Mouse (Mus musculus) forebrain, postnatal 0 days (tissue): Measurements from ENCODE around the gene Phf12. TPM values are rescaled to one million over a fixed set of nuclear protein-coding genes. Genes with fewer than 3 reads are reported as not detected.

Experiments used
- ATAC-seq: fragments of 200-750 bp; cut with Nextera tagmentation; 2 replicates; pipeline ENCODE4 v1.8.0; 2017; ENCODE audit warnings: mild to moderate bottlenecking, moderate library complexity
- DNase-seq: peaks from one replicate; pipeline ENCODE4 v3.0.0-alpha.2; 2015
- H3K27ac ChIP-seq: fragments of 300-500 bp; sonication (generic); 2 replicates; pipeline ENCODE4 v1.5.1; 2014; ENCODE audit warnings: low read depth, mild to moderate bottlenecking, antibody characterized with exemption, low read length, moderate library complexity, mixed read lengths
- H3K27me3 ChIP-seq: fragments of 300-500 bp; sonication (generic); 2 replicates; pipeline ENCODE4 v1.6.1; 2014; ENCODE audit warnings: mild to moderate bottlenecking, low read length, mixed read lengths; ENCODE audit not compliant: insufficient read depth
- H3K36me3 ChIP-seq: fragments of 300-500 bp; sonication (generic); 2 replicates; pipeline ENCODE4 v1.6.1; 2014; ENCODE audit warnings: mild to moderate bottlenecking, moderate library complexity; ENCODE audit not compliant: insufficient read depth
- H3K4me1 ChIP-seq: fragments of 300-500 bp; sonication (generic); 2 replicates; pipeline ENCODE4 v1.6.1; 2014; ENCODE audit warnings: antibody characterized with exemption; ENCODE audit not compliant: insufficient read depth
- H3K4me2 ChIP-seq: fragments of 300-500 bp; sonication (generic); 2 replicates; pipeline ENCODE4 v1.6.1; 2014; ENCODE audit warnings: low read depth, mild to moderate bottlenecking, moderate library complexity
- H3K4me3 ChIP-seq: fragments of 300-500 bp; sonication (generic); 2 replicates; pipeline ENCODE4 v1.5.1; 2014; ENCODE audit warnings: low read depth, low read length, mixed read lengths
- H3K9ac ChIP-seq: fragments of 300-500 bp; sonication (generic); 2 replicates; pipeline ENCODE4 v1.6.1; 2014; ENCODE audit warnings: mild to moderate bottlenecking
- H3K9me3 ChIP-seq: fragments of 300-500 bp; sonication (generic); 2 replicates; pipeline ENCODE4 v1.6.1; 2016; ENCODE audit warnings: low read length
- CTCF ChIP-seq: sonication (generic); IDR thresholded peaks from 2 replicates; pipeline ENCODE4 v1.5.1; 2016; ENCODE audit warnings: antibody characterized with exemption, control low read depth, low read depth
- WGBS: fragments of 180-500 bp; shearing (Covaris S2); extraction: QIAGEN DNeasy Blood & Tissue Kit; methylation state at CpG from one replicate; pipeline ENCODE4 v1.1.7; 2014; 5-methylcytosine and 5-hydroxymethylcytosine counted together
- polyA plus RNA-seq: library from polyadenylated mRNA; unstranded; fragments of >200 nt; fragmentation: Nextera tagmentation; extraction: Ambion mirVana; gene quantifications from 2 replicates; pipeline ENCODE4 v1.2.1, GENCODE M21; 2015
- total RNA-seq: library from RNA; depleted of rRNA; stranded (reverse); fragments of >200 nt; gene quantifications from 2 replicates; pipeline ENCODE4 v1.2.3, GENCODE M21; 2014

Phf12 gene
- total and polyA plus RNA-seq, 2 experiments from 2014 or later, result 9.1 to 49.3 TPM

DNA sequence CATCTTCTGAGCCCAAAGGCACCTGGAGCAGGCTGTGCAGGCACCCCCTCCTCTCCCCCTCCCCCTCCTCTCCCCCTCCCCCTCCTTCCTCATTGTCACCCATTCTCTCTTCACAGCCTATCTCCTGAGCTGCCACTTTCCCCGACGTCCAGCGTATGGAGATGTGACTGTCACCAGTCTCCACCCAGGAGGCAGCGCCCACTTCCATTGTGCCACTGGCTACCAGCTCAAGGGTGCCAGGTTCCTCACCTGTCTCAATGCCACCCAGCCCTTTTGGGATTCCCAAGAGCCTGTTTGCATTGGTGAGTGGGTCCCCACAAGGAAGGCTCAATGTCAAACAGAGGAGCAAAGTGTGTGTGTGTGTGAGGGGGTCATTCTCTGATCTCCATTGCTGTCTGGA lies 13.8 kb upstream of the Phf12 start:
- Histone ChIP-seq H3K27me3 (no peaks in the 10 kb centered on the region), H3K27ac (no peak overlapping the region), H3K4me1 (peaks cover 24% of the 10 kb centered on the region), H3K36me3 (peaks cover 40% of the 10 kb centered on the region), H3K9ac (no peak overlapping the region), H3K4me3 (no peak overlapping the region), H3K9me3 (no peaks in the 10 kb centered on the region), H3K4me2 (no peak overlapping the region)
- ATAC-seq (no peak), DNase-seq (no peak)
- WGBS, result 80% methylated on average over 4 of the region's 4 CpGs
- TF ChIP-seq CTCF, result no peak

DNA sequence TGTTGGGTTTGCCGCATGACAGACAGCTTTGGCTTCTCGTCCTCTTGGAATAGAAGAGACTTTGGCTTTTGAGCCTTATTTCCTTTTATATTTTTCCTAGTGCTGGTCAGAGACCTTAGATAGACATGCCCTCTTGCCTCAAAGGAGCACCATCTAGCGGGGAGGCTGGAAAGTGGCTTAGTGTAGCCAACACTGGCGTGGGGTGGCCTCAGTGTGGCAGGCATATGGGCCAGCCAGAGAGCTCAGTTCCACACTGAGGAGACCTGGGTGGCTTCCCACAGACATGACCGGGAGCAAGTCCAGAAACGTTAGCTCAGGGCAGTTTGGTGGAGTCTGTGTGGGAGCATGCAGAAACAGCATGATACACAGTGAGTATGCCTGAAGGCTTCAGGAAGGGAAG lies 11.8 kb upstream of the Phf12 start:
- no peak overlapping the region for H3K27ac ChIP-seq

DNA sequence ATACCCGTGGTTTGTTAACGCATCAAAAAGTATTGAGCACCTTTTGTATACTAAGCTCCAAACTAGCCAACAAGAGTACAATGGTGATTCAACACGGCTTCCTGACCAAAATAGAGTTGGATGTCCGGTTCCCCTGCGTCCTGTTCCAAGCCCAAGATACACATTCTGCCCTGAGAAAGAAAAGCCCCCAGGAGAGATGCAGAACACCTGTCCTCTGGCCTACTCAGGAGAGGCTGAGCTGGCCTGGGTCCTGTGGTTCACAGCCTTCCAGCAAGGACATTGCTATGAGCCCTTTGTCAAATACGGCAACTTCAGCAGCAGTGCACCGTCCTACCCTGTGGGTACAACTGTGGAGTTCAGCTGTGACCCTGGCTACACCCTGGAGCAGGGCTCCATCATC lies 9.0 kb upstream of the Phf12 start:
- WGBS, result 88% methylated on average over 7 of the region's 7 CpGs
- Histone ChIP-seq H3K4me1 (no peaks in the 10 kb centered on the region), H3K27ac (no peak overlapping the region)

More for the DNA sequence above, 11.8 kb upstream of the Phf12 start:
- TF ChIP-seq CTCF, result no peak
- H3K9ac ChIP-seq, result no peak overlapping the region
- no peaks in the 10 kb centered on the region for H3K9me3 ChIP-seq
- peaks cover 55% of the 10 kb centered on the region for H3K36me3 ChIP-seq
- H3K4me2 ChIP-seq, result no peak overlapping the region
- DNase-seq, result no peak
- H3K4me1 ChIP-seq, result peaks cover 11% of the 10 kb centered on the region
- 82% methylated on average over 6 of the region's 6 CpGs for WGBS
- ATAC-seq, result no peak
- H3K27me3 ChIP-seq, result no peaks in the 10 kb centered on the region
- H3K4me3 ChIP-seq, result no peak overlapping the region

DNA sequence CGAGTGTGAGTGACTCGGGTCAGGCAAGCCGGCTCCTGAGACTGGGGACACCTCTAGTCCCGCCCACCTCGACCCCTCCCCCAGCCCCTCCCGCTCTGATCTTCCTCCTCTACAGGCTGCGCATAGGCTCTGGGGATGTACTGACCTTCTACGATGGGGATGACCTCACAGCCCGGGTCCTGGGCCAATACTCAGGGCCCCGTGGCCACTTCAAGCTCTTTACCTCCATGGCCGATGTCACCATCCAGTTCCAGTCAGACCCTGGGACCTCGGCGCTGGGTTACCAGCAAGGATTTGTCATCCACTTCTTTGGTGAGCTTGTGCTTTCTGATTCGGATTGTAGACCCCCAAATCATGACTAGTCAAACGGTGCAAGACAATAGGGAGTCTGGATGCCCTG lies 8.2 kb upstream of the Phf12 start:
- H3K4me1 ChIP-seq, result no peaks in the 10 kb centered on the region
- no peak for TF ChIP-seq CTCF
- H3K36me3 ChIP-seq, result peaks cover 72% of the 10 kb centered on the region
- WGBS, result 53% methylated on average over 15 of the region's 15 CpGs
- H3K4me3 ChIP-seq, result no peak overlapping the region
- H3K9me3 ChIP-seq, result no peaks in the 10 kb centered on the region
- DNase-seq, result no peak
- no peaks in the 10 kb centered on the region for H3K27me3 ChIP-seq
- H3K9ac ChIP-seq, result no peak overlapping the region
- no peak overlapping the region for H3K4me2 ChIP-seq
- no peak overlapping the region for H3K27ac ChIP-seq
- no peak for ATAC-seq

More for the DNA sequence above, 9.0 kb upstream of the Phf12 start:
- H3K9me3 ChIP-seq, result no peaks in the 10 kb centered on the region
- no peak overlapping the region for H3K4me3 ChIP-seq
- peaks cover 78% of the 10 kb centered on the region for H3K36me3 ChIP-seq
- no peak for TF ChIP-seq CTCF
- H3K4me2 ChIP-seq, result no peak overlapping the region
- DNase-seq (no peak), ATAC-seq (no peak)
- H3K27me3 ChIP-seq, result no peaks in the 10 kb centered on the region
- H3K9ac ChIP-seq, result no peak overlapping the region

DNA sequence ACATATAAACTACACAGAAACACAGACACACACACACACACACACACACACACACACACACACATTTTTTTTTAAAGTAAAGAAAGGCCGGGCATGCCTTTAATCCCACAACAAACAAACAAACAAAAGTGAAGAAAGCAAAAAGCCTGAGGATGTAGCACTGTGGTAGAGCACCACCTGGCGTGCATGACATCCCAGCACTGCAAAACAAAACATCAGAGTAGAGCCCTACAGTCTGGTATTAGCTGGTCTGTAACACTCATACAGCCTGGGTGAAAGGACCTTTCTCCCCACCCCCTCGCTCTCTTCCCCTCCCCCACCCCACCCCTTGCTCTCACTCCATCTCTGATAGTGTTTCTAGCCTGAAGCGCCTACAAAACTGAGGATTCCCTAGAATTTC lies 6.7 kb upstream of the Phf12 start:
- H3K9me3 ChIP-seq, result no peaks in the 10 kb centered on the region
- 36% methylated on average over 4 of the region's 4 CpGs for WGBS
- H3K27me3 ChIP-seq, result no peaks in the 10 kb centered on the region
- no peaks in the 10 kb centered on the region for H3K4me1 ChIP-seq
- H3K9ac ChIP-seq, result no peak overlapping the region
- peaks cover 60% of the 10 kb centered on the region for H3K36me3 ChIP-seq
- peak; percentile 46 for TF ChIP-seq CTCF
- H3K4me3 ChIP-seq, result no peak overlapping the region
- no peak overlapping the region for H3K4me2 ChIP-seq
- H3K27ac ChIP-seq, result no peak overlapping the region
- ATAC-seq (no peak), DNase-seq (no peak)

GRCm38 (mm10) chr11:77978161-77978560 lies 4.4 kb upstream of the Phf12 start:
- peaks cover 44% of the 10 kb centered on the region for H3K36me3 ChIP-seq

DNA sequence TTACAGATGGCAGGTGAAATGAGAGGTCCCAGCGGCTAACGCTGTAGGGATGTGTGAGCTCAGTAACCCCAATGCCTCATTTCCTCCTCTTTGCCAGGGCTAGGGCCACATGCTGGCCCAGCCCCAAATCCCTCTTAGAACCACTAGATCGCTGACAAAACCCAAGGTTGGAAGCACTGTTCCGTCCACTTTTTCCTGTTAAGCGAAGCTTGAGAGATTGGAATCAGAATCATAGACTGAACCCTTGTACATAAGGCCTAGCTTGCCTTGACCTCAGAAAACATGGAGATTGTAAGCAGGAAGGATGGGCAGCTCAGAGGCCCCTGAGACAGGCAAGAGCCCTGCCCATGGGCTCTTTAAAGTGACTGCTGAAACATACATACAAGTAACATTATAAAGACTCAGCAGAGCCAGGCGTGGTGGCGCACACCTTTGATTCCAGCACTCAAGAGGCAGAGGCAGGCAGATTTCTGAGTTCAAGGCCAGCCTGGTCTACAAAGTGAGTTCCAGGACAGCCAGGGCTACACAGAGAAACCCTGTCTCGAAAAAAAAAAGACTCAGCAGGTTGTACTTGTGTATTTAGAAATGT lies 3.2 kb upstream of the Phf12 start:
- Histone ChIP-seq H3K4me1 (no peaks in the 10 kb centered on the region), H3K4me3 (no peak overlapping the region), H3K36me3 (peaks cover 35% of the 10 kb centered on the region), H3K4me2 (no peak overlapping the region), H3K9me3 (no peaks in the 10 kb centered on the region), H3K27ac (no peak overlapping the region), H3K27me3 (no peaks in the 10 kb centered on the region), H3K9ac (no peak overlapping the region)
- no peak for TF ChIP-seq CTCF
- 80% methylated on average over 8 of the region's 8 CpGs for WGBS
- no peak for ATAC-seq
- DNase-seq, result no peak

More at GRCm38 (mm10) chr11:77978161-77978560, 4.4 kb upstream of the Phf12 start:
- H3K4me2 ChIP-seq, result no peak overlapping the region
- WGBS, result 85% methylated on average over 6 of the region's 6 CpGs
- DNase-seq (no peak), ATAC-seq (no peak)
- TF ChIP-seq CTCF, result no peak
- no peaks in the 10 kb centered on the region for H3K9me3 ChIP-seq
- H3K4me1 ChIP-seq, result no peaks in the 10 kb centered on the region
- H3K27ac ChIP-seq, result no peak overlapping the region
- H3K4me3 ChIP-seq, result no peak overlapping the region
- H3K9ac ChIP-seq, result no peak overlapping the region
- H3K27me3 ChIP-seq, result no peaks in the 10 kb centered on the region
